Mouse (Mus musculus) activated CD4-positive, CD25-positive, alpha-beta regulatory T cell, adult 9 weeks (primary cell): ENCODE data around the gene Usp50. TPM values are rescaled to one million over a fixed set of nuclear protein-coding genes. Genes with fewer than 3 reads are reported as not detected.

ENCODE experiments used
- polyA plus RNA-seq: library from polyadenylated mRNA; unstranded; fragments of 100-300 nt; shearing (Covaris generic); gene quantifications from one replicate; pipeline ENCODE4 v1.2.1, GENCODE M21; 2017

The Usp50 gene
- 4.5 TPM for polyA plus RNA-seq

GRCm38 (mm10) chr2:126783370-126783769, at the start of gene Usp50:
TSS of gene Usp50 (minus strand) at chr2:126783470.

GRCm38 (mm10) chr2:126706759-126707437, 76.4 kb downstream of the Usp50 start, which contains the start of gene Usp8:
TSS of gene Usp8 (plus strand) at chr2:126707328.

GRCm38 (mm10) chr2:126676122-126676515, 107.2 kb downstream of the Usp50 start, which contains the start of gene Gabpb1:
TSS of gene Gabpb1 (minus strand) at chr2:126676337.

Other genes with a start within 250 kb of the Usp50 start
- not detected for gene Slc27a2, start 231.1 kb downstream of the Usp50 start, polyA plus RNA-seq
- 0.31 TPM for gene Hdc, start 164.2 kb downstream of the Usp50 start, polyA plus RNA-seq
- gene Gabpb1, start 107.1 kb downstream of the Usp50 start, polyA plus RNA-seq: 76.5 TPM
- 61.7 TPM for gene Usp8, start 76.1 kb downstream of the Usp50 start, polyA plus RNA-seq
- 82.7 TPM for gene Trpm7, start 92.8 kb upstream of the Usp50 start, polyA plus RNA-seq
- 74.8 TPM for gene Sppl2a, start 149.8 kb upstream of the Usp50 start, polyA plus RNA-seq
- gene Ap4e1, start 225.2 kb upstream of the Usp50 start, polyA plus RNA-seq: 20.6 TPM